Mouse (Mus musculus) cerebellum, adult 2 months (tissue): ENCODE results near the gene Ereg. TPM values are rescaled to one million over a fixed set of nuclear protein-coding genes. Genes with fewer than 3 reads are reported as not detected.

ENCODE experiments used
- DNase-seq, 2 experiments: peaks; one replicate each; pipeline ENCODE4 v3.0.0; 2021
- H3K27ac ChIP-seq: fragments of 200-500 bp; 2 replicates; pipeline ENCODE4 v1.5.1; 2012; ENCODE audit warnings: low read length, control low read depth, inconsistent platforms; ENCODE audit not compliant: insufficient read depth
- H3K27me3 ChIP-seq: fragments of 200-500 bp; 2 replicates; pipeline ENCODE4 v1.6.1; 2012; ENCODE audit warnings: inconsistent platforms, mild to moderate bottlenecking, low read length, moderate library complexity; ENCODE audit not compliant: control insufficient read depth, insufficient read depth
- H3K4me1 ChIP-seq: fragments of 200-500 bp; 2 replicates; pipeline ENCODE4 v1.6.1; 2011; ENCODE audit warnings: low read length; ENCODE audit not compliant: control insufficient read depth, insufficient read depth
- H3K4me3 ChIP-seq: fragments of 200-500 bp; replicated peaks from 2 replicates; pipeline ENCODE3; 2011; ENCODE audit warnings: mild to moderate bottlenecking, low read depth, low read length, control low read depth; ENCODE audit not compliant: insufficient read depth
- CTCF ChIP-seq: fragments of 200-500 bp; IDR thresholded peaks from 2 replicates; pipeline ENCODE4 v1.5.1; 2011; ENCODE audit warnings: low read depth, mild to moderate bottlenecking, control low read depth, low read length, moderate library complexity, borderline replicate concordance; ENCODE audit not compliant: insufficient read depth
- POLR2A ChIP-seq: fragments of 200-500 bp; IDR thresholded peaks from 2 replicates; pipeline ENCODE4 v1.6.1; 2011; ENCODE audit warnings: low read length, control low read depth, borderline replicate concordance; ENCODE audit not compliant: insufficient read depth
- WGBS: fragments of 180-500 bp; shearing (Covaris S2); methylation state at CpG from one replicate; pipeline ENCODE4 v1.1.7; 2018; 5-methylcytosine and 5-hydroxymethylcytosine counted together
- polyA plus RNA-seq: library from polyadenylated mRNA; depleted of rRNA; stranded (reverse); fragments of >200 nt; gene quantifications from 2 replicates; pipeline ENCODE4 v1.2.3, GENCODE M21; 2012; rRNA removed

Gene Ereg
- polyA plus RNA-seq, 1 experiment = not detected

GRCm38 (mm10) chr5:91140896-91141448 is 66.5 kb downstream of the Ereg start:
- Histone ChIP-seq H3K4me3 (no peak overlapping the region), H3K4me1 (no peaks in the 10 kb centered on the region), H3K27ac (no peak overlapping the region), H3K27me3 (no peaks in the 10 kb centered on the region; the same call in 1 of the 2 replicates)
- no peak for DNase-seq
- TF ChIP-seq CTCF = no peak
- TF ChIP-seq POLR2A = no peak
- WGBS = 62% methylated on average over 13 of the region's 13 CpGs

Other genes with a start within 250 kb of the Ereg start
- 0.22 and 0.34 TPM in 2 replicates for gene Cxcl1, start 183.4 kb upstream of the Ereg start, polyA plus RNA-seq
- not detected in 2 replicates for gene Cxcl2, start 170.8 kb upstream of the Ereg start, polyA plus RNA-seq
- 16.7 and 18.0 TPM in 2 replicates for gene Mthfd2l, start 143.5 kb upstream of the Ereg start, polyA plus RNA-seq
- 0.11 TPM in 1 of 2 replicates, not detected in the other for gene Epgn, start 47.2 kb upstream of the Ereg start, polyA plus RNA-seq
- gene Areg, start 65.0 kb downstream of the Ereg start, polyA plus RNA-seq = 0.08 TPM in 2 replicates